Mouse (Mus musculus) lung, postnatal 10 days (tissue): Measurements from ENCODE around the gene Pip4p1.
"Not testable (repeated sequence)": the region's sequence is repeated elsewhere in the genome, so short reads cannot be mapped to it uniquely, and the experiment has no call there.

ENCODE experiments used
- DNase-seq: peaks from one replicate; pipeline ENCODE4 v3.0.0; 2021

The Pip4p1 gene

GRCm38 (mm10) chr14:50938119-50938908 lies 7.7 kb upstream of the Pip4p1 start:
- no peak for DNase-seq

- DNase-seq: no peak
Observed at GRCm38 (mm10) chr14:50936649-50937048, 6.0 kb upstream of the Pip4p1 start.

DNA sequence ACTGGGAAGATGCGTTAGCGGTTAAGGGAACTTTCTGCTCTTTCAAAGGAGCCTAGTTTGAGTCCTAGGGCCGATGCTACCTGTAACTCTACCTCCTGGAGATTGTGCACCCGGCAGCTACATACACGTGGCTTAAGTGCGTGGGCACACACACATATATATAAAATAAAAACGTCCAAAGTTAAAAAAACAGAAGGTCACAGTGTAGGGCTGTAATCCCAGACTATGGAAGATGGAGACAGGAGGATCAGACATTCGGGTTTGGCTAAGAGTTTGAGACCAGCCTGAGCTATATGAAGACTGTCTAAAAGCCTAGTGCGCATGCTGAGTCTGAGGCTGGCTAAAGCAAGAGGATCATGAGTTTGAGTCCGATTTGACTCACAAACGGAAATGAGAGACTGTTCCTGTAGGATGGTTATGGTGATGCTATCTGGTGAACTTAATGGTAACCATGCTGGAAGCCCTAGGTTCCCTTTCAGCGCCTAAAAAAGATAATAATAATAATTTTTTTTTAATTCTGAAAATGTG lies 901 bp upstream of the Pip4p1 start:
- no peak for DNase-seq

- peak; percentile 71 for DNase-seq
Observed at GRCm38 (mm10) chr14:50930377-50930753, 291 bp downstream of the Pip4p1 start.

DNA sequence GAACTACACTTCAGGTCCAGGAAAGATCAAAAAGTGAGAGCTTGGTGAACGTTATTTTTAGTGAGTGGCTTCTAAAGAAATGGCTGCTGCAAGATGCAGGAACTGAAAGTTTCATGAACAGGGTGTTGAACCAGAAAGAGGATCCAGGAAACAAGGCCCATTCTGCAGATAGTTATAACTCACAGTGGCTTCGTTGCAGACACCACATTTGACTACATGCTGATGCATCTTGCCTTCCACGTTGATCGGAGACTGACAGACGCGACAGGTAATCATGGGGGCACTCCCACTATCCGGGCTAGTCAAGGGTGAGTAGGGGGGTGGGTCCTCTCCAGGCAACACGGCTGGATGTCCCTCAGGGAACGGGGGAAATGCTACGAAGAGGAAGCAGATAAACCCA lies 705 bp downstream of the Pip4p1 start:
- no peak for DNase-seq

DNA sequence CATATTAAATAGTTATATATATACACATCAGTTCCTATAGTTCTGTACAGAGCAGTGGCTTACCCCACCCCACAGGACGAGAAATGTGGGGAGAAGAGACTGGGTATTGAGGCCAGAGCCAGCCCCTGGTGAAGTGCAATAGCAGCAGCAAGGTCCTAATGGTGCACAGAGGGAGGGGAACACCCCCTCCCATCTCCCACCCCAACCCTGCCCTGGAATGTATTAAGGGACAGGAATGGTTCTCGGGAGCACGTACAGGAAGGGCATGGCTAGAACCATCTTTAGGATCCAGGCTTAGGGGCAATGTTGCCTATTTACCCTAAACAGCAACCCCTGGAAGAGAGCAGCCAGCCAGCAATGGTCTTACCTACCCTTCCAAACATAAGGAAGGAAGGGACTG lies 3.3 kb downstream of the Pip4p1 start:
- no peak for DNase-seq

DNA sequence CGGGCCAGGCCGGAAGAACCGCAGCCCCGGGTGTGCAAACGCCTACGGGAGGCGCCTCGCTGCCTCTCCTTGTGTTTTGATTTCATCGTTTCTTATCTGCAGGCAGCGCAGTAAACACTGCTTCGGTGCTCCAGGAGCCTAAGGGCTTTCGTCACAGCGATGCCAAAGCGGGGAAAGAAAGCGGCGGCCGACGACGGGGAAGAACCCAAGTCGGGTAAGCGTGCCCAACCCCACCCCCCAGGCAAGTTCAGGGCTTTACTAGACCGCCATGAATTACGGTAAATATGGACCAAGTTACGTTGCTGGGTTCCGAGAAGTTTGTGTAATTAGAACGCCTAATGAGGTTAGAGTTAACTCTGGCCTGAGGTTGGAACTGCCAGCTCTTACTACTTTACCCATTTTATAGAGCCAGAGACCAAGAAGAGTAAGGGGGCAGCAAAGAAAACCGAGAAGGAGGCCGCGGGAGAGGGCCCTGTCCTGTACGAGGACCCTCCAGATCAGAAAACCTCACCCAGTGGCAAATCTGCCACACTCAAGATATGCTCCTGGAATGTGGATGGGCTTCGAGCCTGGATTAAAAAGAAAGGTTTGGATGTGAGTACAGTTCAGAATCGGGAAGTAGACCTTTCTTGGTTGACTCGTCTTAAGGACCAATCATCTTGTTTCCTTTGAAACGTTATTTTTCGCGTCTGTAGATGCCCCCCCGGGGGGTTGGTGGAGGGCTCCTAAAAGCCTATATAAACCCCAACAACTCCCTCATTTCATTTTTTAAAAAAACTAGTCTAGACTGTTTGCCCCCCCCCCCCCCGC lies 5.3 kb downstream of the Pip4p1 start:
- no peak for DNase-seq

GRCm38 (mm10) chr14:50924281-50925064 lies 6.2 kb downstream of the Pip4p1 start, which contains the start of the genes Osgep and Apex1:
Osgep (minus strand) TSS chr14:50924893.
Apex1 (plus strand) TSS chr14:50924968.
- peak; percentile 99 for DNase-seq

DNA sequence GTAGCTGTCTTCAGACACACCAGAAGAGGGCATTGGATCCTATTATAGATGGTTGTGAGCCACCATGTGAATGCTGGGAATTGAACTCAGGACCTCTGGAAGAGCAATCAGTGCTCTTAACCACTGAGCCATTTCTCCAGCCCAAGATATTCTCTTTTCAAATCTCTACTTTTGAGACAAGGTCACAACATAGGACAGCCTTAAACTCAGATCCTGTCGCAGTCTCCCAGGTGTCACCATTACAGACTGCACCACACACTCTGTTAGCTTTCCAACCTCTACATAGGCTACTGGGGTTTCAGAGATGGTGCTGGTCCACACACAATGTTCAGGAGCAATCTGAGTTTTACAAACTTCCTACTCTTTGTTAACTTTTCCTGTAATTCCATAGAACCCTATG lies 7.2 kb downstream of the Pip4p1 start:
- DNase-seq: not testable (repeated sequence)

- DNase-seq: no peak
Observed at GRCm38 (mm10) chr14:50911356-50911755, 19.3 kb downstream of the Pip4p1 start.

GRCm38 (mm10) chr14:50908126-50908525 lies 22.5 kb downstream of the Pip4p1 start:
- DNase-seq: no peak

- DNase-seq: not testable (repeated sequence)
Observed at GRCm38 (mm10) chr14:50905327-50905726, 25.3 kb downstream of the Pip4p1 start.

DNA sequence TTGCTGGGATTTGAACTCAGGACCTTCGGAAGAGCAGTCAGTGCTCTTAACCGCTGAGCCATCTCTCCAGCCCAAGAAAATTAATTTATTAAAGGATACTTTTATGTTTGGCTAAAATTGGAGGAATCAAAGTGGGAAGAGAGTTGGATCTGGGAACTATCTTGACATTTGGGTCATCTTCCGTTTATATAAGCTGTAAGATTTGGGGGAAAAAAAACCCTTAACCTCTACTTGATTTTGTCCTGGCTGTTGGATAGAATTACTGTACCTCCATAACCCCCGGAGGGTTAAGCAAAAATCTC lies 25.9 kb downstream of the Pip4p1 start:
- DNase-seq: no peak

DNA sequence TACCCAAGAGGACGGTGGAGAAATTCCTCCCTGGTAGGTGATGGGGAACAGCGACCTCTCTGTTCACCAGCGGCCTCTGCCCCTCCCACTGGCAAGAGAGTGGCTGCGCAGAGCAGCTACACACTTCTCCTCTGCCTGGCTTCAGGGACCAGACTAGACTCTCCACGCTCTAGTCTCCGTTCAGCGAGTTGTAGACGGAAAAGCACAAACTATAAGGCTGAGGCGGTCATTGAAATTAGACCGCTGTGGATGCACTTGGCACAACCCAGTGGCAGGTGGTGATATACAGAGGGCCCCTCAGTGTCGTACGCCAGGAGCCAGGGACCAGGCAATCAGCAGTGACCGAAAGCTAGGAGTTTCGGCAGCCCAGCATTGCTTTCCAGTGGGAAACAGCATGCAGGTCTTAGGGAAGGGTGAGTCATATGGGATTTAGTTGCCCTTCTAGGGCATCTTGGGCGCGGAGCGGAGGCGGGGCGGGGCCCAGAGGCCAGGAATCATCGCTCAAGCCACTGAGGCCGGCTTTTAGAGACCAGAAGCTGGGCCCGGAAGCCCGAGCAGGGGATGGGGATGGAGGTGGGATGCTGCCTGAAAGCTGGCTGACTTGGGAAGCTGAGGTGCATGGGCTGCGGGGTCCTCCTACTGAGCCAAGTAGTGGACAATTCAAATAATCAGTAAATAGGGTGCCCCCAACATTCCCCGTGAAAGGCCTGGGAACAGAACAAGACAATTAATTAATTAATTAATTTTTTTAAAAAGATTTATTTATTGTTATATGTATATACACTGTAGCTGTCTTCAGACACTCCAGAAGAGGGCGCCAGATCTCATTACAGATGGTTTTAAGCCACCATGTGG lies 26.5 kb downstream of the Pip4p1 start:
- peak; percentile 46 for DNase-seq

GRCm38 (mm10) chr14:50897992-50898391 lies 32.7 kb downstream of the Pip4p1 start:
- not testable (repeated sequence) for DNase-seq

DNA sequence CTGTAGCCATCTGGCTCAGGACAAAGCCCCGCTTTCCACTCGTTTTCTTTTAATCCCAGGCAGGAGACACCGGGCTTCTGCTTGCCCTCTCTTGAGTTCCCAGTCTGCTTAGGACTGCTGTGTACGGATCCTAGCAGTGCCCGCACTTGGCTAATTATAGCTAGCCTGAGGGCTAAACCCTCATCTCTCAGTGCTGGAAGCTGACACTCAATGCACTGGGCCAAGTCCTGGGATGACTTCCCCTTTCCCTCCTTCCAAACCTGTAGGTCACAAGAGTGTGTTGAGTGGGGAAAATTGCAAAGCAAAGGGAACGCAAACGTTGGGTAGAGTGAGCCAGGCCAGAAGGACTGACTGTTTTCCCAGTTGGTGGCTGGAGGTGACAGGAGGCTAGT lies 33.3 kb downstream of the Pip4p1 start, which contains the start of gene Klhl33:
Gene Klhl33, minus strand, starts transcription at position 134 of the 392 bp plus-strand sequence.
- peak; percentile 11 for DNase-seq

GRCm38 (mm10) chr14:50896747-50897373 lies 33.8 kb downstream of the Pip4p1 start:
- DNase-seq: no peak

DNA sequence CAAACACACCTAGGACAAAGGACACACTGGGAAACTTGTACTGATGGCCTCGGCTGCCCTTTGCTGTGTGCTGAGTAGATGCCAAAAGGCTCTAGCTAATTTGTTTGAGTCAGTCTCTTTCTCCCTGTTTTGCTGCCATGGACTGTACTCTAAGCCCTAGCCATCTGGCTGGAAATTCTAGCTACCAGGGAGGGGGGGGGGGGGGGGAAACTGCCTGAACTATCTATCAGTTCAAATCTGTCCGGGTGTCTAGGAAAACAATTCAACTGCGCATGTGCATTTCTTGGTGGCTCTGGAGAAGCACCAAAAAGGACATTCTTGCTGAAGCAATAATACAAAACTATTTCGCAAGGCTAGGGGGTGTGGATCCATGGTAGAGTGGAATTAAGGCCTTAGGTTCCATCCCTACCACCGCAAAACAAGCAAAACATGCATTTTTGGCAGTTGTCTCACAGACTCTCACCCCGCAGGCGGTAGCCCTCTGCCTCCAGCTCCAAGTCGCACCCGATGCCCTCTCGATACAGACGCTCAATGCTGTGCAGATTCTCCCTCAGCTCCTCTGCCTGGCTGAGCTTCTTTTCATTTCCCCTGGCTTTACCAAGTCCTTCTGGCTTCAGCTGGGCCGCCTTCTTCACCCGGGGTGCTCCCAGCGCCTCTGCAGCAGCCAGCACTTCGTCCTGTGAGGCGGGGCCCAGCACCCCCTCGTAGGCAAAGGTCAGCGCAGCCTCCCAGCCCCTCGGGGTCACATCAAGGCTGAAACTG lies 34.5 kb downstream of the Pip4p1 start:
- peak; percentile 86 for DNase-seq

- no peak for DNase-seq
Observed at GRCm38 (mm10) chr14:50895407-50895806, 35.2 kb downstream of the Pip4p1 start.

DNA sequence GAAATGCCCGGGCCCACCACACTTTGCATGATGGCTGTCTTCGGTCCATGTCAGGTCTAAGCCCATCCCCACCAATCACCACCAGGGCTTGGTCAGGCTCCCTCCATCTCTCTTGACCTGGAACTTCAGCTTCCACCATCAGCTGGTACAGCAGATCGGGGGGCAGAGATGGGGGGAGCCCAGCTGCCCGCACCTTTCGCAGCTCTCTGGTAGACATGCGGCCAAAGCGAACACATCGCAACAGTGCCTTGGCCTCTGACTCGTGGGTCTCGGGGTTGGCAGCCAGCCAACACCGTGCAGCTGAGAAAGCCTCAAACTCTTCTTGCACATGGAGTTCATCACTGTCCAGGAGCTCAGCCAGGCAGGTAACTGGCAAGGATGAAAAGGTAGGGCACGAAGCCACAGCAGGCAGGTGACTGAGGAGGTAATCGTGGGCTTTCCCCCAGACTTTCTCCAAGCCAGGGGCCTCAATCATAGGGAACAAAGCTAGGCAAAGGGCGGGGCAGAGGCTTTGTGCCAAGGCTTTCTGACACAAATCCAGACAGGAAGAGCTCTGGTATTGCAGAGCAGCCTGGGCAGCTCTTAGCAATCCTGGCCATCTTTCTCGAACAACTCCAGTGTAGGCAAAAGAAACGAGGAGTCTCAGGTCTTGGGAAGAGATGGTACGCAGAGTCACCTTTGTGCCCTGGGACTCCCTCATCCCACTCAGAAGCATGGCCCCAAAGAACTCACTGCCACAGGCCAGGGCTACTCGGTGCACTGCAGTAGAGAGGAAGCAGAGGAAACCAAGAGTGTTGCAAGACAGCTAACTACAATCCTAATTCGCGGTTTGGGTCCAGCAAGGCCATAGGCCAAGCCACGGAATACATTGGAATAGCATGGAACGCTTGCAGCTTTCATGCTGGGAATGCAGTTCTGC lies 37.9 kb downstream of the Pip4p1 start:
- DNase-seq: peak; percentile 67
